Mouse (Mus musculus) forebrain, embryonic 12.5 days (tissue): ENCODE measurements around the gene Ntrk3. TPM values are rescaled to one million over a fixed set of nuclear protein-coding genes. Genes with fewer than 3 reads are reported as not detected.

Experiments
- ATAC-seq: fragments of 200-750 bp; cut with Nextera tagmentation; 2 replicates; pipeline ENCODE4 v1.8.0; 2017; ENCODE audit warnings: moderate TSS enrichment; ENCODE audit not compliant: low FRiP score
- H3K27ac ChIP-seq: fragments of 300-500 bp; sonication (generic); 2 replicates; pipeline ENCODE4 v1.5.1; 2016; ENCODE audit warnings: mild to moderate bottlenecking
- H3K27me3 ChIP-seq: fragments of 300-500 bp; sonication (generic); 2 replicates; pipeline ENCODE4 v1.6.1; 2016; ENCODE audit warnings: mild to moderate bottlenecking
- H3K36me3 ChIP-seq: fragments of 300-500 bp; sonication (generic); replicated peaks from 2 replicates; pipeline ENCODE4 v1.6.1; 2016; ENCODE audit warnings: mild to moderate bottlenecking
- H3K4me1 ChIP-seq: fragments of 300-500 bp; sonication (generic); 2 replicates; pipeline ENCODE4 v1.6.1; 2016
- H3K4me2 ChIP-seq: fragments of 300-500 bp; sonication (generic); 2 replicates; pipeline ENCODE4 v1.6.1; 2016; ENCODE audit warnings: mild to moderate bottlenecking, moderate library complexity
- H3K4me3 ChIP-seq: fragments of 300-500 bp; sonication (generic); replicated peaks from 2 replicates; pipeline ENCODE4 v1.5.1; 2016; ENCODE audit warnings: mild to moderate bottlenecking
- H3K9ac ChIP-seq: fragments of 300-500 bp; sonication (generic); 2 replicates; pipeline ENCODE4 v1.6.1; 2016; ENCODE audit warnings: mild to moderate bottlenecking
- H3K9me3 ChIP-seq: fragments of 300-500 bp; sonication (generic); 2 replicates; pipeline ENCODE4 v1.6.1; 2016
- WGBS: fragments of 180-500 bp; shearing (Covaris S2); methylation state at CpG from one replicate; pipeline ENCODE4 v1.1.7; 2016; 5-methylcytosine and 5-hydroxymethylcytosine counted together
- polyA plus RNA-seq: library from polyadenylated mRNA; unstranded; fragments of >200 nt; fragmentation: Nextera tagmentation; extraction: Ambion mirVana; gene quantifications from 2 replicates; pipeline ENCODE4 v1.2.1, GENCODE M21; 2016

Gene Ntrk3
- polyA plus RNA-seq, 1 experiment from 2014 or later = 9.2 TPM

DNA sequence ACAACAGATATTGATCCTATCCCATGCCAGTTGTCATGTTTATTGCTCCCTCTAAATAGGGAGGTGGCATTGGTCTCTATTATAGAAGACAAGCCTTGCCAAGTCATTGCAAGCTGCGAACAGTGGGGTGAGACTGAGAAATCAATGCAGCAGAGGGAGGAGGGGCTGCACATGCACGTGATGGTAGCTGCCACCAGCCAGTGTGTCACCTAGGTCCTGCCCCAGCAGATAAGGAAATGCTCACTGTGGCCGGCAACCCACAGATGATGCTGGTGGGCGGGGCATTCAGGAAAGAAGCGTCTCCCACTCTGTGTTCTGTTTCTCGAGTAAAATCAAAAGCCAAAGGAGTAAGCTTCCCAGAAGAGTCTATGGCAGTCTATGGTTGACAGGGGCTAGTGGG, 154.1 kb downstream of the Ntrk3 start:
- ATAC-seq = no peak
- no peak overlapping the region for H3K9ac ChIP-seq
- peaks cover 60% of the 10 kb centered on the region for H3K27me3 ChIP-seq
- H3K27ac ChIP-seq = no peak overlapping the region
- no peak overlapping the region for H3K4me3 ChIP-seq
- H3K36me3 ChIP-seq = no peaks in the 10 kb centered on the region
- no peak overlapping the region for H3K4me2 ChIP-seq
- H3K4me1 ChIP-seq = peaks cover 13% of the 10 kb centered on the region
- H3K9me3 ChIP-seq = no peaks in the 10 kb centered on the region
- 71% methylated on average over 6 of the region's 6 CpGs for WGBS

DNA sequence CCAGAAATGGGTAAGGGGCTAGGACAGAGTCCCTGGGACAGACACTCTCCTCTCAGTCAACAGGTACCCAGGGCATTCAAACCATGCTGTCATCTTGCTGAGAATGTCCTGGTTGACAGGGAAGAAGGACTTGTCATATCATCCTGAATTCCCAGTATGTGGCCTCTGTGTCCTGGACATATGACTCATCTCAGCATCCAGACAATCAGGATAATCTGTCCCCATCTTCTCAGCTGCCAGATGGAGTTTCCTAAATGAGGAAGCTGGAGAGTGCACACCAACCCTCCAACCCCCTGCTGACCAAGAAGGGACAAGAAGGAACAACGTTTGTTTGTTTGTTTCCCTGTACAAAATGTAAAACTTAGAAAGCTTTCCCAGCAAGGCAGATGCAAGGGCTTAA, 156.5 kb downstream of the Ntrk3 start:
- Histone ChIP-seq H3K36me3 (no peaks in the 10 kb centered on the region), H3K9me3 (no peaks in the 10 kb centered on the region), H3K27ac (no peak overlapping the region), H3K4me2 (no peak overlapping the region), H3K4me1 (peaks cover 21% of the 10 kb centered on the region), H3K4me3 (no peak overlapping the region), H3K9ac (no peak overlapping the region), H3K27me3 (peaks cover 62% of the 10 kb centered on the region)
- no peak for ATAC-seq
- WGBS = 67% methylated on average over 1 of the region's 1 CpGs

DNA sequence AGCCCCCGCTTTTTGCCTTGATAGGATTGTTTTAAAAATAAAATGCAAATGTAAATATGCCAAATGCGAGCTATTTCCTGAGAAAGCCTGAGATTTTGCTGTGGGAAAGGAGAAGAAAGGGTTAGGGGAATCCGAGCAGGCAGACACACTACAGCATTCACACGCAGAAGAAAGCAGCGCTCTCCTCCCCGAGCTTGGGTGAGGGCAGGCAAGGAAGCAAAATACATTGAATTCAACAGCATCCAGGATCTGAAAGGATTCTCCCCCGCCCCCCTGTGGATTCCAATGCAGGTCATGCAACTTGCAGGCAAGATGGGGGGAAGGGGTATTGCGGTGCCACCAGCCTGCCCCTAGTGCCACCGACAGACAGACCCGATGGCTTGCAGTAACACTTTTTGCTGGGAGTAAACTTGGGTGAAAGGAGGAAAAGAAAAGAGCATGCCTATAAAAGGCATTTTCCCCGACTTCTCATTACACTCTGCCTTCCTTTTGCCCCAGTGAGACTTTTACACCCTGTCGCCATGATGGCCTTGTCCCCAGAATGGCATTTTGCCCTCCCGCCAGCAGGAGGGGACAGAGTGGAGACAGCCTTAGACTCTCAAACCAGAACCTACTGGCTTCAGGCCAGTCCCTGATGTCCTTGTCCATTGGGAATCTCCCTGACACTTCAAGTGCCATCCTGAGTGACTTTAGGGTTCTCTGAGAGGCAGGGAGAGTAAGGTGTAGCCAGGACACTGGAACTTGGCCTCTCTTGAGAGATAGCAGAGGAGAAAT, 158.2 kb downstream of the Ntrk3 start:
- ATAC-seq = no peak
- H3K4me2 ChIP-seq = peak overlapping the region; percentile 69
- H3K27ac ChIP-seq = no peak overlapping the region
- H3K9ac ChIP-seq = peak overlapping the region; percentile 75
- no peaks in the 10 kb centered on the region for H3K9me3 ChIP-seq
- peaks cover 78% of the 10 kb centered on the region for H3K27me3 ChIP-seq
- WGBS = 1% methylated on average over 13 of the region's 13 CpGs
- peaks cover 23% of the 10 kb centered on the region for H3K4me1 ChIP-seq
- peak overlapping the region; percentile 51 for H3K4me3 ChIP-seq
- no peaks in the 10 kb centered on the region for H3K36me3 ChIP-seq

DNA sequence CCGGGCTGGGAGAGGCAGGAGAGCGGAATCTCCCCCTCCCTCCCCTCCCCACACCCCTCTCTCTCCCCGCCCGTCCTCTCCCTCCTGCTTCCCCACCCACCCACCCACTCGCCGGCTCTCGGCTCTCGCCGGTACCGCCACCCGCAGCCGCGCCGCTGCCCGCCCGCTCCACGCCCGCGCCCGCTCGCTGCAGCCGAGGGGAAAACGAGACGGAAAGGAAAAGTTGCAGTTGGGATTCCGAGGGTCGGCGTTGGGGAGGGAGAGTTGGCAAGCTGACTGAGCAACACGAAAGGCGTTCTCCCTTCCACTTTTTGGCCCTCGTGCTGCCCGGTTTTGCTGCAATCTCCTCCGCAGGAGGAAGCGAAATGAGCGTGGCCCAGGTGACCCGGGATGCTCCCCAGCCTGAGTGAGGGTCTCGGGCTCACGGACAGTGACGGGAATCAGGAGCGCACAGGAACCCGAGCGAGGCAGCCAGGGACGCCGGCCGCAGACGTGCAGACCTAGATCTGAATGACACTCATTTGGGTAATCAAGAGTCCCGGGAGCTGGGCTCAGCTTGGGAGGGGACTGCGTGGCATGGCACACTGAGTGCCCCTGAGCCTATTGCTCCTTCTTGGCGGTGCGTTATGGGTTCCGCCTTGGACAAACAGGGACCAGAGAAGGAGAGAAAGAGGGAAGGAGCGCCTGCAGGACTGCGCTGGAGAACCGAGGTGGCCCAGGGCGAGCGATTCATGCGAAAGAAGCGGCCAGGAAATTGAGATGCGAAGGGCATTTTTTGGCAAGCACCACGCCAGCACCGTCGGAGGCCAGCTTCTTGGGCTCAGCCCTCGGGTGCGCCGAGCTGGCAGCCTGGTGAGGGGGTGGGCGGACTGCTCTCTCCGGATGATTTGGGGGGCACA, 159.1 kb downstream of the Ntrk3 start:
- Histone ChIP-seq H3K9ac (peak overlapping the region; percentile 75), H3K9me3 (no peaks in the 10 kb centered on the region), H3K4me1 (peaks cover 23% of the 10 kb centered on the region), H3K4me3 (peak overlapping the region; percentile 51), H3K27ac (peak overlapping the region; percentile 86), H3K27me3 (peaks cover 74% of the 10 kb centered on the region), H3K4me2 (peak overlapping the region; percentile 69), H3K36me3 (no peaks in the 10 kb centered on the region)
- ATAC-seq = peak; percentile 62
- WGBS = under 1% methylated on average over 47 of the region's 66 CpGs

DNA sequence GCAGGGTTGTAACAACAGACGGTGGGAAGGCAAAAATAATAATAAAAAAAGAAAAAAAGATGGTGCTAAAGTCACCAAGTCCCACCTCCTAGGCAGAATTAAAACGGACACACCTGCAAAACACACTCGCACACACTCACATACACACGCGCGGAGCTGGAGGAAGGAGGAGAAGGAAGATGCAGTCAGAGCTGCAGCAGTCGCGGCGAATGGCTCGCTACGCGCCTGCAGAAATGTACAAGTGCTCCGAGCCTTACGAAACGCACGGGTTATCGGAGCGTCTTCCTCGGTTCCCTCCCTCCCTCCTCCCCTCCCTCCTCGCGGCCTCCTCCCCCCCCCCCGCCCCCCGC, 159.7 kb downstream of the Ntrk3 start:
- Histone ChIP-seq H3K9me3 (no peaks in the 10 kb centered on the region), H3K9ac (peak overlapping the region; percentile 75), H3K4me1 (peaks cover 23% of the 10 kb centered on the region), H3K27me3 (peaks cover 68% of the 10 kb centered on the region), H3K36me3 (no peaks in the 10 kb centered on the region), H3K4me2 (peak overlapping the region; percentile 69), H3K27ac (peak overlapping the region; percentile 86), H3K4me3 (peak overlapping the region; percentile 51)
- ATAC-seq = peak; percentile 62
- under 1% methylated on average over 13 of the region's 23 CpGs for WGBS

DNA sequence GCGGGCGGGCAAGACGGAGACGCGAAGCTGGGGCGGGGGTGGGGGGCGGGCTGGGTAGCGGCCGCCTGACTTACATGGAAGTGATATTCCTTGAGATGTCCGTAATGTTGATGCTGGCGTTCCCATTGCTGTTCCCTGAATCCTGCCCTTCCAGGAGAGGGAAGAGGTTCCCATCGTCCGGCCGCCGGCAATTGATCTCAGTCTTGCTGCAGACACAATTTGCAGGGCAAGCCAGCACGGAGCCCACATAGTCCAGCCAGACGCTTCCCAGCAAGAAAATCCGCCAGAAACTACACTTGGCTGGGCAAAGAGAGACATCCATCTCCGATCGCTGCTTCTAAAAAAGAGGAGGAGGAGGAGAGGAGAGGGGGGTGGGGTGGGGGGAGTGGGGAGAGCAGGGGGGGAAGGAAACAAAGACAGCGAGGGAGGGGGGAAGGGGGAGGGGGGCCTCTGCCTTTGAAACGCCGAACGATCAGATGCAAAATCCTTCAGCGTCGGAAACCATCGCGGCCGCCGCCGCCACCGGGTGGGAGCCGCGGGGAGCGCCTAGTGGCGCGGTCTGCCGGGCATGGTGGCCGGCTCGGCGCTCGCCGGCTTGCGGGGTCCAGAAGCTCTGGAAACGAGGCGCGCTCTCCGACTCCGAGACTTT, 160.2 kb downstream of the Ntrk3 start:
- under 1% methylated on average over 49 of the region's 49 CpGs for WGBS
- no peaks in the 10 kb centered on the region for H3K9me3 ChIP-seq

DNA sequence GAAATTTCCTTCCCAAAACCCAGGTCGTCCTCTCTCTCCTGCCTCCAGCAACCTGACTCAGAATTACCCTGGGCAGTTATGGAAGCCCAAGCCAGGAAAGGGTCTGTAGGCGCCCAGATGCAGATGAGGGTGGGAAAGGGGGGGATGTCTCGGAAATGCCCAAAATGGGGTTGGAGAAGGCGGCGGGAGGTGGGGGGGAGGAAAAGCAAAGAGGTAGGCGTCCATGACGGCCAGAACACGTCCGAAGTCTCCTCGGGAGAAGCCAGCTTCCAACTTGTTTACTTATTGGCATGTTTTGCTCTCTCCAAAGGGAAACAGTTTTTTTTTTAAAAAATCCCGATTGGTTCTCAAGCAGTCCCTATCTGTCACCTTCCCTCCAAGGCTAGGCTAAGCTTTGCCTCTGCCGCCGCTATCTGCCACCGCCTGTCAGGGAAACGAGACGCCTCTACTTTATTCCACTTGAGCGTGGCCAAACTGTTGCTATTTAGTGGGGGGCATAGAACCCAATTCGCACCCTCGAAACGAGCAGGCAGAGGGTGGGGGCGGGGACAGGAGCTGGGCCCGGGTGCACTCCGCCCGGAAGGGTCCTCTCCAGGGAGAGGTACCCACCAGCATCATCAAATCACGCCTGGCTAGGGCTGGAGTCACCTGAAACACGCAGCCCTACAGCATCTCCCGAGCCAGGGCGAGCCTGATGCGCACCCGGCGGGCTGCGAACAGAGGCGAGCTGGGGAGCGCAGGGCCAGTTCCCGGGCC, 160.9 kb downstream of the Ntrk3 start:
- Histone ChIP-seq H3K4me1 (peaks cover 23% of the 10 kb centered on the region), H3K27me3 (peaks cover 56% of the 10 kb centered on the region), H3K4me3 (peak overlapping the region; percentile 51), H3K27ac (peak overlapping the region; percentile 86), H3K9ac (peak overlapping the region; percentile 75), H3K9me3 (no peaks in the 10 kb centered on the region), H3K4me2 (peak overlapping the region; percentile 69), H3K36me3 (no peaks in the 10 kb centered on the region)
- ATAC-seq = peak; percentile 73
- 2% methylated on average over 35 of the region's 35 CpGs for WGBS

More for the DNA sequence above, 160.2 kb downstream of the Ntrk3 start:
- Histone ChIP-seq H3K36me3 (no peaks in the 10 kb centered on the region), H3K27me3 (peaks cover 63% of the 10 kb centered on the region), H3K4me3 (peak overlapping the region; percentile 51), H3K4me2 (peak overlapping the region; percentile 69), H3K4me1 (peaks cover 23% of the 10 kb centered on the region), H3K27ac (peak overlapping the region; percentile 86), H3K9ac (peak overlapping the region; percentile 75)
- peak; percentile 71 for ATAC-seq

DNA sequence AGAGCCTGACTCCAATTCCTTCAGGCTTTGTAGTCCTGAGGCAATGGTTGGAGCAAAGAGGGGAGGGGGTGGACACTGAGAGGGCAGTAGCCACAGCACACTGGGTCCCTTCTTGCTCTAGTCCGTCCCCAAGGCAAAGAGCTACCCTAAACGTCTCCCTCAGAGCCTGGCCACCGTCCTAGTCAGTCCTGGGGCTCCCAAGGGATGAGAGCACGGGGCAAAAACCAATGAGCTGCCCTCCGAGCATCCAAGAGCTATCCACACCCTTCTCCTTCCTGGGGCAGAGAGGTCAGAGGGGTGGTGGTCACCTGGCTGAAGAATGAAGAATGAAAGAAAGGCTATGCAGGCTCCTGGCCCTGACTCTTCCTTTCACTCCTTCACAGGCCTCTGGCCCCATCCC, 161.6 kb downstream of the Ntrk3 start:
- H3K27me3 ChIP-seq = peaks cover 51% of the 10 kb centered on the region
- no peaks in the 10 kb centered on the region for H3K36me3 ChIP-seq
- WGBS = 18% methylated on average over 5 of the region's 5 CpGs
- peak overlapping the region; percentile 75 for H3K9ac ChIP-seq
- H3K27ac ChIP-seq = no peak overlapping the region
- H3K4me2 ChIP-seq = peak overlapping the region; percentile 69
- H3K4me1 ChIP-seq = peaks cover 23% of the 10 kb centered on the region
- no peak for ATAC-seq
- peak overlapping the region; percentile 51 for H3K4me3 ChIP-seq
- no peaks in the 10 kb centered on the region for H3K9me3 ChIP-seq

DNA sequence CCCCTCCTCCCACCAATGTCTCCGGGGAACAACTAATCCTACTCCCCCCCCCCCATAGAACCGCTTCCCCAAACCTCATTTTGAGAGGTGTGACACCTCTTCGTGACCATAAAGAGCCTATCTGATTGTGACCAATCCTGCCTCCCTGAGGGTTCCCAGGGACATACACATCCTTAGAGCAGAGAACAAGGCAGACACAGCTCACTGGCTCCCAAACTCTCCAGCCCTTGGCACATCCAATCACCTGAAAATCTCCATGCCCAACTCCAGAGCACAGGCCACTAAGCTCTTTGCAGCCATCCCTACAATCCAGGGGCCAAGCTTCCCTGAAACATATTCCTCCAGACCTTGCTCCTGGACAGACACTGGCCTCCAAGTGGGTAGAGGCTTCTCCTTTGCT, 162.3 kb downstream of the Ntrk3 start:
- Histone ChIP-seq H3K4me3 (peak overlapping the region; percentile 51), H3K27ac (no peak overlapping the region), H3K4me1 (peaks cover 23% of the 10 kb centered on the region), H3K9ac (peak overlapping the region; percentile 75), H3K9me3 (no peaks in the 10 kb centered on the region), H3K27me3 (peaks cover 45% of the 10 kb centered on the region), H3K4me2 (peak overlapping the region; percentile 69), H3K36me3 (no peaks in the 10 kb centered on the region)
- no peak for ATAC-seq
- WGBS = 44% methylated on average over 3 of the region's 3 CpGs

DNA sequence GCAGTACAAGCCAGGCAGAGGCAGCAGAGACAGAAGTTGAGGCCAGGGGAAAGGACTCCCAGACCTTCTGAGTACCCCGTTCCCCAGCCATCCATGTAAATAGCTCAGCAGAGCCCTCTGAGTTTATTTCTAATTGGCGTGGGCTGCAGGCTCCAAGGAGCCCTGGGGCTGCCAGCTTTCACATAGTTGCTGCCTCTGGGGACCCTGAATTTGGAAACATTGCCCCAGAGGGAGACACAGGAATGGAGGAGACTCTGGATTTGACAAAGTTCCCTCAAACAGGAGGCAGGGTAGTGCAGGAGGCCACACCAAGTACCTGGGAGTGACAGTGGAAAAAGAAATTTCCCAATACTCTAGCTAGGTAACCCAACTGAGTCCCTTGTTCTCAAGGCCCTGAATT, 166.6 kb downstream of the Ntrk3 start:
- no peak for ATAC-seq
- H3K4me3 ChIP-seq = no peak overlapping the region
- H3K9ac ChIP-seq = no peak overlapping the region
- no peaks in the 10 kb centered on the region for H3K9me3 ChIP-seq
- no peak overlapping the region for H3K4me2 ChIP-seq
- 80% methylated on average over 2 of the region's 2 CpGs for WGBS
- no peaks in the 10 kb centered on the region for H3K36me3 ChIP-seq
- H3K27ac ChIP-seq = no peak overlapping the region
- H3K4me1 ChIP-seq = peaks cover 11% of the 10 kb centered on the region
- H3K27me3 ChIP-seq = peaks cover 21% of the 10 kb centered on the region

DNA sequence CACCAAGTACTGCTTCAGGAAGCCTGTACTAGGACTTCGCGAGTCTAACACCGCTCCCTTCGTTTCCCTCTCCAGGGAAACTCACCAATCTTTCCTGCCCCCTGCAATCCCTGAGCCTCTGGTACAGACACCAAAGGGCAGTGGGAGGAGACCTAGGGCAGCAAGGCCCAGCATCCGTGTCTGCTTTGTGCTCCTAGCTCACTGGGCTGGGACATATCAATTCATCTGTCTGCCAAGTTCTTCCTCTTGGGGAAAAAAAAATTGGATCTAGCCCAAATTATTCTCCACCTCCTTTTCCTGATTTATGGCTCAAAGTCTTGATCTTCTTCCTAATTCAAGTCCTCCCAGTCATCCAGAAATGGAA, 168.6 kb downstream of the Ntrk3 start:
- Histone ChIP-seq H3K4me1 (peaks cover 7% of the 10 kb centered on the region), H3K36me3 (no peaks in the 10 kb centered on the region), H3K27me3 (0 out of 2 replicates have a peak, but pooled peaks cover 6% of the 10 kb centered on the region), H3K9me3 (no peaks in the 10 kb centered on the region), H3K9ac (peak overlapping the region; percentile 42), H3K27ac (no peak overlapping the region), H3K4me3 (no peak overlapping the region; the same call in 1 of the 2 replicates), H3K4me2 (peak overlapping the region; percentile 47)
- no peak for ATAC-seq
- WGBS = 6% methylated on average over 5 of the region's 5 CpGs
